Mouse (Mus musculus): ENCODE data around the gene Galr2.

DNA sequence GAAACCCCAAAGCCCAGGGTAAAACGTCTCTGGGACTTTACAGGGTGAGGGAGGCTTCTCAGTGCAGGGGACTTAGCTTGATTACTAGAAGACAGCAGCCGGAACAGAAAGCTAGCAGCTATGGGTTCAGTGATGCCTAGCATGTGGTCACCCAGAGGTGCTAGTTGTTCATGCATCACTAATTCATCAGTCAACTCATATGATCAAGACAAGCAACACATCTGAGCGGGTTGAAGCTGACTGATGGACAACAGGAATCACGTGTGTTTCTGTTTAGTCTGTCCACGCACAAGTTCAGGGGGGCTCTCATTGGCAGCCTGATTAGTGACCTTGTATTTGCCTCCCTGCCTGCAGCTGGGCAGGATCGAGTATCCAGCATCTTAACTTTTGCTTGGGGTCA, 3.2 kb downstream of the Galr2 start:
- TF ChIP-seq POLR2A (IDR thresholded peaks at IDR 0.05; ENCODE audit: insufficient read length, low read depth) (no peak), MYOG (IDR thresholded peaks at IDR 0.05; ENCODE audit: control insufficient read depth in 1 of 3, insufficient read depth in 1 of 3, insufficient read length in 2 of 3, low read depth in 2 of 3) (no peak), POLR2AphosphoS2 (IDR thresholded peaks at IDR 0.05; ENCODE audit: insufficient read length, low read depth) (no peak), REST (IDR thresholded peaks at IDR 0.05; ENCODE audit: insufficient read depth, insufficient read length) (no peak), MYOD1 (IDR thresholded peaks at IDR 0.05; ENCODE audit: control insufficient read depth in 1 of 3, insufficient read length in 2 of 3, low read depth in 2 of 3) (no peak), USF1 (IDR thresholded peaks at IDR 0.05; ENCODE audit: low read depth) (no peak), TCF12 (IDR thresholded peaks at IDR 0.05; ENCODE audit: insufficient read depth, poor library complexity, severe bottlenecking) (no peak), TCF3 (IDR thresholded peaks at IDR 0.05; ENCODE audit: insufficient read length, low read depth) (no peak), MAX (IDR thresholded peaks at IDR 0.05; ENCODE audit: low read depth) (no peak), SRF (IDR thresholded peaks at IDR 0.05; ENCODE audit: control insufficient read depth, insufficient read length, low read depth) (no peak), CEBPB (IDR thresholded peaks at IDR 0.05; ENCODE audit: insufficient read depth, poor library complexity, severe bottlenecking) (no peak), E2F4 (IDR thresholded peaks at IDR 0.05; ENCODE audit: insufficient read depth) (no peak)
